Mouse (Mus musculus) testis, postnatal 14 days (tissue): ENCODE measurements around the gene Draxin.
"Not testable (repeated sequence)": the region's sequence is repeated elsewhere in the genome, so short reads cannot be mapped to it uniquely, and the experiment has no call there.

Source experiments
- DNase-seq: peaks from one replicate; pipeline ENCODE4 v3.0.0; 2021; ENCODE audit warnings: low spot score

Draxin gene

DNA sequence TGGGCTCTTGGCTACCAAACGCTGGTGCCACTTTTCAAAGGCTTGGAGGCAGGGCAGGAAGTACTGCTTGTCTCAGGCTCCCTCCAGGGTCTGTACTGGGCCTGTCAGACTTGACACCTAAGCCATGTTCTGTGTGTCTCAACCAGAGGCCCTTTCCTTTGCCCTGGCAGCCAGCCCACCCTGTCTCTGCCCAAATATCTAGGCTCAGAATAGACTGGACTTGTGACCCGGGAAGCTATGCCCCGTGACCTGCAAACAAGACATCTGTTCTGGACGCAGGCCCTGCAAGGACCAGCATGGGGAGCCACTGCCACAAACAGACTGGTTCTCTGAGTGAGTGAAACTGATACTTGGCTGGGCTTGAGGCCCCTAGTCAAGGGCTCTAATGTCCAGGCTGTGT lies 73.7 kb downstream of the Draxin start:
- DNase-seq, result no peak

DNA sequence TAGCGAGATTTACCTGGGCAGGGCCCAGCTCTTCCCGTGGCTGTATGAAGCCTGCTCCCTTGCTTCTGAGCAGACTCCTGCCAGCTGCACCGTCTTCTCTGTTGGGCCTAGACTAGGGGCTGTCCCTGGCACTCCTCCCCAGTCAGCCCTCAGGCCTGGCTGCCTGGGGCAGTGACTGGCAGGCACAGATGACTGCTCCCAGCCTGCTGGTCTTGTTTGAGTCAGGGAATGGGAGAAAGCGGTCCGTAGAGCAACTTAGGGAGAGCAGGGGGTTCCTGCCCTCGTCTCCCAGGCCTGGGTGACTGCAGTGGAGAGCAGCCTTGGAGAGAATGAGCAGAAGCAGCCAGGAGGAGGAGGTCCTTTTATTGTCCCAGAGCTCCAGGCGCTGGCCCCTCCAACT lies 74.3 kb downstream of the Draxin start:
- DNase-seq, result no peak

DNA sequence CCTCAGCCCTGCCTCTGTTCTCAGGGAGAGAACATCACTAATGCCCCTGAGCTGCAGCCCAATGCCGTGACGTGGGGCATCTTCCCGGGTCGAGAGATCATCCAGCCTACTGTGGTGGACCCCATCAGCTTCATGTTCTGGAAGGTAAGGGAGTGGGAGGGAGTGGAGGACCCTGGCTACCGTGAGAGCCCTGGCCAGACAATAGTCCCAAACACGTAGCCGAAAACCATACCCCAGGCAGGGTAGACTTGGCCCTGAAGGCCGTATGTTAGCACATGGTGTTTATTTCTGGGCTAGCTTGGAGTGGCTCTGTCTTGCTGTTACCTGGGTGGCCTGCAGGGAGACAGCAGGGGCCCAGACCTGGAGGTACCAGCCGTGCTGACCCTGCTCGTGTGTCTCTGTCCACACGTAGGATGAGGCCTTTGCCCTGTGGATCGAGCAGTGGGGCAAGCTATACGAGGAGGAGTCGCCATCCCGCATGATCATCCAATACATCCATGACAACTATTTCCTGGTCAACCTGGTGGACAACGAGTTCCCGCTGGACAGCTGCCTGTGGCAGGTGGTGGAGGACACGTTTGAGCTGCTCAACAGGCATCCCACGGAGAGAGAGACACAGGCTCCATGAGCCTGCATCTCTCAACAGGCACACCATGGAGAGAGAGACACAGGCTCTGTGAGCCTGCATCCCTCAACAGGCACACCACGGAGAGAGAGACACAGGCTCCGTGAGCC lies 75.4 kb downstream of the Draxin start:
- no peak for DNase-seq

DNA sequence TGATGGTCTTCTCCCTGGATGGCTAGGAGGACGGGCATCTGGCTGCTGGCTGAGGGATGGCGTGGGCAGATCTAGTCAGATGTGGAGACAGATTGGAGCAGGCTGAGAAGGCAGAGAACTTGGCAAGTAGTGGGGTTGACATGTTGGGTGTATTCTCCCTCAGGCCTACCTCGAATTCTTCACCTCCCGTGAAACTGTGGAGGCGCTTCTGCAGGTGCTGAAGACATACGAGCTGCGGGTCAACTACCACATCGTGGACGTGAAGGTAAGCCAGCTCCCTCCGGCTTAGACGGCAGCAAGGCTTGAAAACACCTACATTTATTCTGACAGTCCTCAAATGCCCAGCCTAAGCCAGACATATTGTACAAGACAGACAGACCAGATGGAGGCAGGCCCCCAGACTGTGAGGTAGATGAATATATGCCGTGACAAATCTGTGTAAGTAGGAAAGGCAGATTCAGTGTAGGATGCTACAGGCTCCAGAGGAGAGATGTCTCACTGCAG lies 77.0 kb downstream of the Draxin start:
- no peak for DNase-seq

DNA sequence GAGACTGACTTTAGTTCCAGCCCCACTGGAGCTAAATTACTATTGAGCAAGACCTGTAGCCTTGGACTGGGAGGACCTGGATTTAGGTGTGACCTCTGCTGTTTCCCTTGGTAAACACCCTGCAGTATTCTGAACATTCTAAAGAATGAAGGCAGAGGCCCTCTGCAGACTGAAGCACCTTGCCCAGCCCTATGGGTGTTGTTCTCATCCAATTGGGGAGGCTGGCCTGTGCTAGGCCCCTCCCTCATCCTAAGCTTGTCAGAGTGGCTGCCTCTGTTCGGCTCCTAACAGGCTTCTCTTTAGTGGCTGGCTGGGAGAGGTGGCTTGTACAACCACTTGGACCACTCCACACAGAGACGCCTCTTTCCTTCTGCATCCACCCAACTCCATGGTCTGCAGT lies 77.5 kb downstream of the Draxin start:
- no peak for DNase-seq

DNA sequence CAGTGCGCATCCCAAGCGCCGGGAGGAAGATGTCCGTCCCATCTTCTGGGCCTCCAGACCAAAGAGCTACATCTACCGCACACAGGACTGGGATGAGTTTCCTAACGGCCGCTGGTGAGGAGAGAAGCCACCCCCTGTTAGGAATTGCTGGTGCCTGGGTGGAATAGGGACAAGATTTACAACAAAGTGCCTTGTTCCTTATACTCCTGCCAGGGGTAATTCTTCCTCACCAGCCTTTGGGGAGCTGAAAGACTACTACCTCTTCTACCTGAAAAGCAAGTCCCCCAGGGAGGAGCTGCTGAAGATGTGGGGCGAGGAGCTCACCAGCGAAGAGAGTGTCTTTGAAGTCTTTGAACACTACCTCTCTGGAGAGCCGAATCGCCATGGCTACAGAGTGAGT lies 78.6 kb downstream of the Draxin start:
- no peak for DNase-seq

DNA sequence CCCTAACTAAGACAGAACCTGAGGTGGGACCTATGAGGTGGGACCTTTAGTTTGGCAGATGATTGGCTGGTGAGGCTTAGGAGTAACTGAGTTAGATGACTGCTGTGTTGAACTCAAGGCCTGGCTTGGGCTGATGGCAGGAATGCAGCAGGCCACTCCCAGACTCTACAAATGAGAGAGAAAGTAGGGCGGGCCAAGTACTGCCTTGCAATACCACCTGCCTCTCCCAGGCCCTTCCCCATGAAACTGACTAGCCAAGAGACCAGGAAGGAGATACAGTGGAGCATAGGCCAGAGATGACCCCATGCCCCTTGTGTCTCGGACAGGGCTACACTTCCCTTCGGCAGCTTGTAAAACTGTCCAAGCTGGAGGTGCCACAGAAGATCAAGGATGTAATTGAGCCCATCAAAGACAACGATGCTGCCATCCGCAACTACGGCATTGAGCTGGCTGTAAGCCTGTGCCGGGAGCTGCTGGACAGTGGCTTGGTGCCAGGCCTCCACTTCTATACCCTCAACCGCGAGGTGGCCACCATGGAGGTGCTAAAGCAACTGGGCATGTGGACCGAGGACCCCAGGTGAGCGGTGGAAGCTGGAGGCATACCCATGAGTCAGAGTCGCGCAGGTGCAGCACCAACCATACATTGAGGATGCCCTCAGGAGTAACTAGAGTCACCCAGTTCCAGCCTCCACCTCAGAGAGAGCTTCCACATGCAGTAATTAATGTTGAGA lies 79.3 kb downstream of the Draxin start:
- DNase-seq, result no peak

DNA sequence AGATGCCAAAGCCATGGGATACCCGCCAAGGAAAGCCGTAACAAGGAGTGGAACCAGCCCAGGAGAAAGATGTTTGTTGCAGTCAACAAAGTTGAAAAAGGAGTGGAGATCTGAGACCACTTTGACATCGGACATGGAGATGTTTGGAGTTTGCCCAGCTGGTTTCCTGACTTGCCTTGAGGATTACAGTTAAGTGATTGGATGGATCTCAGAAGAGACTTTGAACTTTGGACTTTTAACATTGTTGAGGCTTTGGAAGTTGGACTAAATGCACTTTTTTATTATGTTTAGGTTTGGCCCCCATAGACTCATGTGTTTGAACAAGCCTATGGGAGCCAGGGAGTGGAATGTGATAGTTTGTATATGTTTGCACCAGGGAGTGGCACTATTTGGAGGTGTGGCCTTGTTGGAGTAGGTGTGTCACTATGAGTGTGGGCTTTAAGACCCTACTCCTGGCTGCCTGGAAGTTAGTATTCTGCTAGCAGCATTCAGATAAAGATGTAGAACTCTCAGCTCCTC lies 80.0 kb downstream of the Draxin start:
- DNase-seq, result not testable (repeated sequence)
